Mouse (Mus musculus) gastrocnemius, postnatal 14 days (tissue): ENCODE measurements around the gene Gfpt1. TPM values are rescaled to one million over a fixed set of nuclear protein-coding genes. Genes with fewer than 3 reads are reported as not detected.
"Not testable (repeated sequence)": the region's sequence is repeated elsewhere in the genome, so short reads cannot be mapped to it uniquely, and the experiment has no call there.

ENCODE experiments used
- DNase-seq: peaks from one replicate; pipeline ENCODE4 v3.0.0; 2021; ENCODE audit warnings: mixed read lengths
- intact Hi-C: fragments of 180-260 bp; cut with DNase I; formaldehyde crosslinking; loops from one replicate; pipeline ENCODE4 v1.15.1; 2025; ENCODE audit warnings: low total_unique reads
- long read RNA-seq, 2 experiments: library from polyadenylated mRNA; stranded (forward); transcript quantifications; one replicate each; pipeline ENCODE4 v2.0.0; 2021
- total RNA-seq, 2 experiments: library from RNA; stranded (reverse); gene quantifications; 2 replicates each; pipeline ENCODE4 v1.2.3; 2021

The Gfpt1 gene
- total RNA-seq: 10 to 100 TPM; 29.3 to 32.6 TPM
- long read RNA-seq, experiment 1, full-length matches to known transcripts: 7 of 9 reads
- long read RNA-seq, experiment 1, partial matches to known transcripts: 0 of 9 reads
- long read RNA-seq, experiment 1, other reads (novel, unspliced or antisense): 2 of 9 reads
- long read RNA-seq, experiment 2, full-length matches to known transcripts: 7 of 10 reads
- long read RNA-seq, experiment 2, partial matches to known transcripts: 1 of 10 reads
- long read RNA-seq, experiment 2, other reads (novel, unspliced or antisense): 2 of 10 reads

DNA sequence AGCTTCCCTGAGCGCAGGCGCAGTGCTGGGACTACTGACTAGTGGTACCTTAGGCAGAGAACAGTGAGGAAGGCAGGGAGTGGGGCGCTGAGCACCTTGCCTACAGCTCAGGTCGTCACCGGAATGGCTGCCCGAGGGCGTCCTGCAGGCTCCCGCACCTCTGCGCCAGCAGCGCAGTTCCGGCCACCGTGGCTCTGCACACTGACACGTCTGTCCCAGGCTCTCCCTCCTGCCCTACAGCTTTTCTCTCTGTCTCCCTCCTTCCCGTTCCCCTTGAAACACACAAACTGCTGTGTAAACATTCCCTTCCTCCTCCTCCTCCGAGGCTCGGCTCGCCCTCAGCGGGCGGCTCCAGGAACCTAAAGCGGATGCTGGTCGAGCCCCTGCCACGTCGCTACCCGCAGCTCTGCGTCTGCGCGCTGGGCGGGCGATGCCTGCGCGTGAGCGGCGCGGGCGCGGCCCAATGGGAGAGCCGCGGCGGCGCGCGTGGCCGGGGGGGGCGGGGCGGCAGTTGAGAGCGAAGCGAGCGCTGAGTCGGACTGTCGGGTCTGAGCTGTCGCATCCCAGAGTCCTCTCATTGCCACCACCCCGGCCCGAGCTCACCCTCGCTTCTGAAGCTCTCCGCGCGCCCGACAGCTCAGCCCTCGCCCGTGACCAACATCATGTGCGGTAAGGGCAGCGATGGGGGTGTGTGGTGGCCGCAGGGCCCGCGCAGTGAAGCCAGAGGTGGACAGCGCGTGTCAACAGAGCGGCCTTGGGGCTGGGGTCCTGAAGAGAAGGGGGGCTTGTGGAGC lies at the start of gene Gfpt1:
Gene Gfpt1, plus strand, starts transcription at position 510 of the 794 bp plus-strand sequence.
- DNase-seq: peak; percentile 96
- intact Hi-C loops: no loop called here

DNA sequence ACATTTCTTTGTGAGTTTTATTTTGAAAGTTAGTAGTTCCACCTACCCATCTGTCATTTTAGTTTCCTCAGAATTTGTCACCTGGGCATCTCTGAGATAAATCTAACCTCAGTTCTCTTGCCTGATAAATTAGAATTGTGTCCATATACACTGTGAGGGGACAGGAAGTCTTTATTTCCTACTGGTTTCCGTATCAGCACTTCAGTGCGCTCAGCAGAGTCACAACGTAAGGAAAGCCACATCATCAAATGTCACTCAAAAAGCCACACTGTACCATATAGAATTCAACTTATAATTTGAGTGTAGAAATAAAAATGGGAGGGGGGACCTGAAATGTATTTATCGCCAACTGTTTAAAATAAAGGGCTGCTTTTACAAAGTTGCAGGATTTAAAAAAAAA lies 48.4 kb upstream of the Gfpt1 start:
- no peak for DNase-seq
- intact Hi-C loops: no loop called here

DNA sequence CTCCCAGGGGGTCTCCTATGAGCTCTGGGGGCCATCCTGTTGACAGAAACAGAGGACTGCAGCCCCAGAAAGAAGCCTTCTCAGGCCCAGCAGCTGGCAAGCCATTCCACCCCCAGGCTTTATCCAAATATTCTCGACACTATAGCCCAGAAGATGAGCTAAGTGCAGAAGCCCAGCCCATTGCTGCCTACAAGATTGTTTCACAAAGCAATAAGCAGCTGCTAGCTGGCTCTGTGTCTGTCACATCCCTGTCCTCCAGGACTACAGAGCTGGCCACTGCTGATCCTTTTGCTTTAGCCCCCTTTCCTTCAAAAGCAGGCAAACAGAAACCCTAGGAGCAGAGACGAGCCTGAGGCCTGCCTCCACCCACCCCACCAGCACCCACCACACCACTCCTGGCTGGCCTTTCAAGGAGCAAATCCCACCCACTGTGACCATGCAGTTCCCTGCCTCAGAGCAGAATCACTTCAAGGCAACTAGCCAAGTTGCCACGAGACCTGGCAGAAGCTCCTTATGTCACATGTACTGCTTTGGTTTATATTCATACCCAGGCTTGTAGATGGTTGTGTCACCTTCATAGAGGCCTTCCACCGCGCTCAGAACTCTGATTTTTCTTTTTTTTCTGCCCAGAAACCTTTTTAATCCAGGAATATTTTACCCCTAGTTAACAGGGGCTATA lies 45.9 kb upstream of the Gfpt1 start:
- peak; percentile 21 for DNase-seq

DNA sequence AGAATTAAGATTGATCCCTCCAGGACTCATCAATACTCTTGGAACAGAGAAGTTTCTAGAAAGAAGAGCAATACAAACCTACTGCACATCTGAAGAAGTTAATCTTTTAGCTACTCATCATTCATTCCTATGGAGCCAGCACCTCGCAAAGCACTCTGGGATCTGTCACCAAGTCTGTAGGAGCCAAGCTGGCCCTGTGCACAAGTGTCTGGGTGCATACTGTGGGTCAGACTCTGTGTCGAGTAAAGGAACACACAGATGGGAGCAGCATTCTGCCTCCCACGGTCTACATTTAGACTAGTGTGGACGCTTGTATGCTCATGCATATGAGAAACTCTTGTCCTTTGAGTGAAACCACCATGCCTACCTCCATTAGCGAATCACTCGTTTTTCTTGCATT lies 45.3 kb upstream of the Gfpt1 start:
- intact Hi-C loops: no loop called here
- no peak for DNase-seq

More for the DNA sequence above, 45.9 kb upstream of the Gfpt1 start:
- intact Hi-C loops: no loop called here

DNA sequence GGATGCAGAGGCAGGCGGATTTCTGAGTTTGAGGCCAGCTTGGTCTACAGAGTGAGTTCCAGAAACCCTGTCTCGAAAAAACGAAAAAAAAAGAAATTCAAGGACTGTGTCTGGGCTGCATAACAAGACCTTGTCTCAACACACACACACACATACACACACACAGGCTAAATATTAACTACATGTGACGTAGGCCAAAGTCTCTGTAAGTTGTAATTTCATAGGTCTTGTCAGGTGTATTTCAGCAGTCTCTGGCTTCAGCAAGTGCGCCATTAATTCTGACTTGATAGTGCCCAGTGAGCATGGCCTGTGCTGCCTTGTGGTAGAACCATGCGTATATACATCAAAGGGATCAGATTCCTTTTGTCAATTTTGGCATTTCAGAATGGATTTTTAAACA lies 40.7 kb upstream of the Gfpt1 start:
- intact Hi-C loops: loop anchor here (5.0 kb wide), 1 partner anchor 190 kb away; no protein-coding TSS in a partner anchor

DNA sequence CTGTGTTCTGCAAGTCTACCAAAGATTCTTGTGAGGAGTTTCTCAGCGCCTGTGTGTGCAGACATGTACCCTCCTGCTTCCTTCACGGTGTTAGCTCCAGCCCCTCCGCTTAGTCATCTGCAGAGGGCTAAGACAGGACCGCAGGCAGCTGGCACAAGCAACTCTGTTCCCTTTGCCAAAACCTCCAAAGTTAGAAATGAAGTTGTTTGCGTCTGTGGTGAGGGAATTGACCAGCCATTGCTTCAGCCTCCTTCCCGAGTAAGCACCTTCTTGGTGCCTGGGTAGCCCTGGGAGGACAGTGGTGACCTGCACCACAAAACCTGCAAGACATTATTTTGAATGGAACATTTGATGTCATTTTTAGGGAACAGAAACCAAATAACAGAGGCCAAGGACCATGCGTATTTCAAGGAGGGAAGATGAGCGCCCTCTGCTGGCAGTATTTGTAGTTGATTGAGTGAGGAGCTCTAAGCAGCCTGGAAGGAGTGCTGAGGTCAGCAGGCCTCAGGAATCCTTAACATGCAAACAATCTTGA lies 40.1 kb upstream of the Gfpt1 start:
- intact Hi-C loops: loop anchor here (5.0 kb wide), 1 partner anchor 190 kb away; no protein-coding TSS in a partner anchor
- DNase-seq: peak; percentile 86

More for the DNA sequence above, 40.7 kb upstream of the Gfpt1 start:
- DNase-seq: no peak

DNA sequence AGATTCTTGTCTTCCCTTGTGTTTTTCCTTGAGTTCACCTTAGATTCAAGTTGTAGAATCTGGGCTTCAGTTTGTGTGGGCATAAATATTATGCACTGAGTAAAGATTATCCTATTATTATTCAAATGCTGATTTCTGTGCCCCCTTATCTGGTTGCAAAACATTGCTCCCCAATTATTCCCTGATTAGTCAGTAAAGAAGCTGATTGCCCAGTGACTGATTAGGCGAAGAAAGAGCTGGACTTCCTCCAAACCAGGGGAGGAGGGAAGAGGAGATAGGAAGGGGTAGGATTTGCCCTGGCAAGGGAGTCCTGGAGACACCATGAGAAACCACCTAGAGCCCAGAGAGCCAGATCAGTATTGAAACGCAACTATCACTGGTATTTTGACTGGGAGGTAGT lies 38.5 kb upstream of the Gfpt1 start:
- intact Hi-C loops: loop anchor here (5.0 kb wide), 1 partner anchor 192 kb away; no protein-coding TSS in a partner anchor
- no peak for DNase-seq

DNA sequence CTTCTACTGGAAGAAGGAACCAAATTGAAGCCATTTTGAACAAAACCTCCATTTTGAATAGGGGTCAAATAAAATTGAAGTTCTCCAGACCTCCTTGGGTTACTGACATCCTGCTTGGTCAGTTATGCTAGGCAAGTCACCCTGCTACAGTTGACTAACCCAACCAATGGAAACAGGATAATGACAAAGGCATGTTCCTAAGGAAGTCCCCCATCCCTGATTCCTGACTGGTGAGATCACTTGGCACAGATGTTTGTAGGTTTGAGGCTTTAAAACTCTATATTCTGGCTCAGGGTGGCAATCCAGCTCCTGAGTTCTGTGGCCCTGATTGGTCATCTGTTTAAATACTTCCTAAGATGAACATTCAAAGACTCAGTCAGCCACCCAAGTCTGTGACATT lies 37.1 kb upstream of the Gfpt1 start:
- intact Hi-C loops: no loop called here
- DNase-seq: no peak

DNA sequence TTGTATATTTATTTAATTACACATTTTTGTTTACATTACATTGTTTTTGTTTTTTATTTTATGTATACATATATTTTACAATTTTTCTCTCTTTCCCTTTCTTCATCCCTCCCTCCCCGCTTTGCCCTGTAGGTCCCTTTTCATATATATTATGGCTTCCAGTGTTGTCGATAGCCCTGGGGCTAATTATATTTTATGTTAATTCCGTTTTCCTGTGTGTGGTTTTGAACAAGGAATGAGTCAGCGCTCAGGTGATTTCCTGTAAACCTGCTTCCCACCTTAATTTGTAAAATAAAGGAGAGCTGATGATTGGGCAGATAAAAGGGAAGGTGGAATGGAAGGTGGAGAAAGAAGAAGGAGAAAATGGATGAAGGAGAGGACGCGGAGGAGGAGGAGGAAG lies 33.8 kb upstream of the Gfpt1 start, which contains the start of gene Nfu1:
Gene Nfu1, plus strand, starts transcription at position 350 of the 400 bp plus-strand sequence.
- intact Hi-C loops: no loop called here

DNA sequence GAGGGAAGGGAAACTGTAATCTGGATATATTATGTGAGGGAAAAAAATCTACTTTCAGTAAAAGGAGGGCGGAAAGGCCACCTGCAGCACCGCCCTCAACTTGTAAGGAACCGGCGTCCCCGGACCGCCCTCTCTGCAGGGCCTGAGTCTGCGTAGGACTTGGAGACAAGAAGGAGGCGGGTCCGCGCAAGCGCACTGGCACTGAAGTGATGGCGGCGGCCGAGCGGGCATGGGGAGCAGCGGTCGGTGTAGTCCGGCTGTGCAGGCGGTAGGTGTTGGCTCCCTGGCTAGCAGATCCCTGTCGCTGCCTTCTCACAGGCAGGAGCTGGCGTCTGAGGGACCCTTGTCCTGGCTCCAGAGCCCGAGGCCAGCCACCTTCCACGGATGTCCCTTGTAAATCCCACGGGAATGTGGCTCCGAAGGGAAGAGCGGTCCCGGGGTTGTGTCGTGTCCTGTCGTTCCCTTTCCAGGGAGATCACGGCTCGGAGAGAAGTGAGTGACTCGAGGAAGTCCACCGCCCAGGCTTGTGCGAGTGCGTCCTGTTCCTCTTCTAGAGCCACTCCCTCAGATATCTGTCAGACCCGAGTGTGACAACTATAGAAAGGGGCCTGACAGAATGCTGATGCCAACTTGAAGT lies 32.8 kb upstream of the Gfpt1 start:
- intact Hi-C loops: no loop called here
- peak; percentile 96 for DNase-seq

More for the DNA sequence above, 33.8 kb upstream of the Gfpt1 start, which contains the start of gene Nfu1:
- no peak for DNase-seq

DNA sequence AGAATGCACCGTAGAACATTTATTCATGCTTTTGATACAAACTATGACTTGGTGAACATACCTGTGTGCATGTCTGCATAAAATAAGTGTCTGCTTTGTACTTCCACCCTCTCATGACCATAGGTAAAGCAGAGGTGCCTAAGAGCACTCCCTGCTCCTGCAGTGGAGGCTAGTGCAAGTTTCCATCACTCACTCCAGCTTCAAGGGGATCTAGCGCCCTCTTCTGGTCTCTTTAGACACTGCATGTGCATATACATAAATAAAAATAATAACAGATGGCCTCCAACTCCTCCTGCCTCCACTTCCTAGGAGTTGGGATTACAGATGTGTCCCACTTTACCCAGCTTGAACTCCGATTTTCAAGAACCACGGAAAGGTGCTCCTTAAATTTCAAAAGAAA lies 25.7 kb upstream of the Gfpt1 start:
- DNase-seq: peak; percentile 18

DNA sequence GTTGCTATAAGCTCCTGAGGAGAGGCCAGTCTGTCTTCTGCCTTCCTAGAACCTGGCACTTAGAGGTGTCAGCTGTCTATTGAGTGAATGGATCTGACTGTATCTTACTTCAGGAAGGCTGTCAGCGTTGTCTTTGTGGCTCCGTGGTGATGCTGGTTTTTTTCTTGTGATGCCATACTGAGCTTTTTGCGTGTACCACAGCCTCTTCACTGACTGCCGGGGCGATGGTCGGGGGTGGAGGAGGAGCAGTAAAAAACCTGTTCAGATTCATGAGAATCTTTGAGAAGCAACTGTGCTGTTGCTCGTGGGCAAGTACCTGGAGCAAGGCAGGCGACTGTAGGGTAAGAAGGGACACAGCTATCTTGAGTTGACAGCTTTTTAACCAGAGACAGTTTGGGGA lies 23.8 kb upstream of the Gfpt1 start:
- no peak for DNase-seq

More for the DNA sequence above, 25.7 kb upstream of the Gfpt1 start:
- intact Hi-C loops: no loop called here

DNA sequence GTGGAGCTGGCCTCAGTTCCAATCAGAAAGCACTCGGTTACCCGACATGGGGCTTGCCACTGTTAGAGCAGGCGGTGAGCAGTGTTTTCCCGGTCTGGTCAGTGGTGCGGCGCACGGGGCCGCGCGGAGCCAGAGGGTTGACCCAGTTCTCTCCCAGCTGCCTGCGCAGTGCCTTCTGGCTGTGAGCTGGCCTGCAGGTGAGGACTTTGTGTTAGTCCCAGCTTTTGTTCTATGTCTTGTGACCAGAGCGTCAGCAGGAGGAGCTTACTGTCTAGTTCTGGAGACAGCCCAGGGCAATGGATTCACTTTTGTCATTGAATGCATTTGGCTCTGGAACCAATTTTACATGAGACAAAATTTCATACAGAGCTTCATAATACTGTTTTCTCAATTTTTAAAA lies 20.9 kb upstream of the Gfpt1 start:
- intact Hi-C loops: no loop called here
- DNase-seq: no peak

More for the DNA sequence above, 23.8 kb upstream of the Gfpt1 start:
- intact Hi-C loops: no loop called here

DNA sequence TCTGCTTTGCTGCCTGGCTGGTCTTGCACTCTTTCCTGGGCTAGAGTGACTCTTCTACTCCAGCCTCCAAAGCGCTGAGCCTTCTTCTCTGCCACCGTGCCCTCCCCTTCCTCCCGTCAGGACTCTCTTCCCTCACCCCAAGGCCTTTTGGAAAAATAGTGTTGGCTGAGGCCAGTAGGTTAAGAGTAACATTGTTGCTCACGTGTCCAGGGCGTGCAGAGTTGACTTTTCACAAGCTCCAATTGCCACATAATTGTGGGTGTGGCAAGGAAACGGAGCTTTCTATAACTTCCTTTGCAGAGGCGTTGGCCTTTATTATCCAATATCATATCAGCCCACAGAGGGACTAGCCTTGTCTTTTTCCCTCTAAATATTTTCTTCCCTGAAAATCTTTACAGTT lies 15.7 kb upstream of the Gfpt1 start:
- intact Hi-C loops: no loop called here
- DNase-seq: no peak

DNA sequence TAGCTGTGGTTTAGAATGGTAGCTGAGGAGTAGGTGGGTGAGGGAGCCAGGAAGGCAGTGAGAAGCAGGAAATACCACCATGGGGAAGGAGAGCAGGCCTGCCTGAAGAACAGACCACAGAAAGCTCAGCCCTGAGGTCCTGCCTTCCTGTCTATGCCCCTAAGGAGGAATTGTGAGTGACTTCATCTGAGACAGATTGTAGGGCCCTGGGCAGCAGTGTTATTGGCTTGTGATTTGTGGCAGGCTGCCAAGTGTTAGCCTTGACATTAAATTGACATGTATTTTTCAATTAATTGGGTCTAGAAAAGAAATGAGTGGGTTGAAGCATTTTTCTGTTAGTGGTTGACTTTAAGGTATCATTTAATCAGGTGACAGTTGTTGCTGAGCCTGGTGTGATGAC lies 13.8 kb upstream of the Gfpt1 start:
- DNase-seq: no peak
- intact Hi-C loops: no loop called here

DNA sequence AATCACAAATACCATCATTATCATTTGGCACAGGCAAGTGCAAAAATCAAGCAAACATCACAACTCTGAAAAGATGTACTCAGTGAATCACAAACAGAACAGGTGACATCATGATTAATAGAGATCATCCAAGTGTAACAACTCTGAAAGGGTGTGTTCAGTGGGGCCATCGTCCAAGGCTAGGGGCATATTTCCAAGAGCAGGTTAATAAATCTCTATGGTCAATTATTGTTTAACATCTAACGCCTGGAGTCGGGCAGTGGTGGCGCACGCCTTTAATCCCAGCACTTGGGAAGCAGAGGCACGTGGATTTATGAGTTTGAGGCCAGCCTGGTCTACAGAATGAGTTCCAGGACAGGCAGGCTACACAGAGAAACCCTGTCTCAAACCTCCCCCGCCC lies 11.3 kb upstream of the Gfpt1 start:
- intact Hi-C loops, DNase-seq: not testable (repeated sequence)

DNA sequence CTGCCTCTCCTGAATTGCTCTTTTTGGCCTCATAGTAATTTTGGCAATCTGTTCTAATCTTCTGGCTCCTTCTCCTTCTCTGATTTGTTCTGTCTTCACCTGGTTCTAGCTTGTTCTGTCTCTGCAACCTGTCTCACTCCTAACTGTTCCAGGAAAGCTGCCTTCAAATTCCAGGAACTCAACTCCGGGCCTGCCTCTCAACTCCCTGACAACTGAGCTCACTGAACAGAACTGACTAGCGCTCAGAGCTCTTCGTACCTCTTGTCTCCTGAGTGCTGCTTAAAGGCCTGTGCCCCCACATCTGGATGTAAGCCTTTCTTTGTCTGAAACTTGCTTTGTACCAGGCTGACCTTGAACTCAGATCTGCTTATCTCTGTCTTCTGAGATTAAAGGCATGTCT lies 10.2 kb upstream of the Gfpt1 start:
- DNase-seq: no peak
- intact Hi-C loops: no loop called here

DNA sequence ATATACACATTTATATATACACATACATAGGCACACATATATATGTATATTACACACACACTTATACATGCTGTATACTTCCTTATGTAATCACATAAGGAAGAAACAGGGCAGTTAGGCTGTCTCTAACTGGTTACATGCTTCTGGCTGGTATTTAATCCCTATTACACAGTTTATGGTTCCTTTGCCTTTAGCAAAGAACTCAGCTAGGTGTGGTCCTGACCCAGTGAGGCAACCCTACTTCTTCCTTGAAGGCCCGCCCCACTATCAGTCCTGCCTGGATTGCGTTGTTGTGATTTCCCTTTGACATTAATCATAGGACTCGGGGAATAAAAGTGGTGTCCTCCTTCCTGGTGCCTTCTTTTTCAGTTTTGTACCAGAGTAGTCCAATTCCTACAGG lies 8.3 kb upstream of the Gfpt1 start:
- DNase-seq: no peak

DNA sequence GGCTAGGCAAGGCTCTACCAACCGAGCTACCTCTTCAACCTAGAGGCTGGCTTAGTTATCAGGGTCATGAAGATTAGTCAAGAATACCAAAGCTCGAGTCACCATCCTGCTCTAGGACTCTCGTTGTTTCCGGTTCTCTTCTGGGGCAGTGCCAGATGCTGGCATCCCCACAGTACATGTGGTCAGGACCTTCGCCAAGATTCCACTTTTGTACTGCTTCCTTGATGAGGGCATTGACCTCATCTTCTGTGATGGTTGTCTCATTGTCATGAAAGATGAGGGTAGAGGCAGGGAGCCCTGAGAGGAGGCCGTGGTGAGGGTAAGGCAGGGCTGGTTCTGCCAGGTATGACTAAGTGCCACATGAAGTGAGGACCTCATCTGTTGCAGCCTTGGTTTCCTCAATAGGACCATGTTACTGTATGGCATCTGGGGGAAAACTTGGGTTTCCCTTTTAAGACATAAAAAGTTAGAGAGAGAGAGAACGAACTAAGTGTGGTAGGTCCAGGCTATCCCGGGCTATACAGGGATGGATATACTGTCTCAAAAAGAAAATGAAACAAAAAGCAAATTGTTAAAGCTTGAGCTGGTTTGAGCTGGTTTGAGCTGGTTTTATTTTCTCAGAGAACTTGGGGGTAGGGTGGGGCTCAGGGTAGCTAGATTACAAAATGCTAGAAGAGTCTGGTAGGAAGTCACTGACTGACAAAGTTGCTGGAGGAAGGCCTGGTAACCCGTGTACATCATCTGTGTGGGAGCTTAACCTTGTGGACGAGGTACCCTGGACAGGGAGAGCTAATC lies 4.6 kb upstream of the Gfpt1 start:
- no peak for DNase-seq
- intact Hi-C loops: no loop called here

More for the DNA sequence above, 8.3 kb upstream of the Gfpt1 start:
- intact Hi-C loops: no loop called here
